Mouse (Mus musculus): Measurements from ENCODE around the gene Prkn.

The Prkn gene

DNA sequence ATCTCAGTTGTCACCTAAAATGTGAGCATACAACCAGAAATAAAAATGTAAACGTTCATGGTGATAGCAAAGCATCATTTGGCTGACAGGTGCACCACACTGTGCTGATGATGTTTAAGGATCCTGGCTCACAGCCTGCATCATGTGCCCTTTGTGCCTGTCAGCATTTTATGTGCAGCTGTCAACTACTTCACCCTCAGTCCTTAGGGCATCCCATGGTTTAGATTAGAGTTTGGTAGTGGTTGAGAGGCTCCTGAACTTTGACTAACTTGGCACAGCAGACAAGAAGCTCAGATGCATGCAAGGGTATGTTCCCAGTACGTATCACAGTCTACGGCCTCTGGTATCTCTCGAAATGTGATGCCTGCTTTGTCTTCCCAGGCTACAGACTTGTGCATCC, 803.8 kb downstream of the Prkn start:
- no peak for DNase-seq (ENCODE audit: low spot score in 2 of 2)

DNA sequence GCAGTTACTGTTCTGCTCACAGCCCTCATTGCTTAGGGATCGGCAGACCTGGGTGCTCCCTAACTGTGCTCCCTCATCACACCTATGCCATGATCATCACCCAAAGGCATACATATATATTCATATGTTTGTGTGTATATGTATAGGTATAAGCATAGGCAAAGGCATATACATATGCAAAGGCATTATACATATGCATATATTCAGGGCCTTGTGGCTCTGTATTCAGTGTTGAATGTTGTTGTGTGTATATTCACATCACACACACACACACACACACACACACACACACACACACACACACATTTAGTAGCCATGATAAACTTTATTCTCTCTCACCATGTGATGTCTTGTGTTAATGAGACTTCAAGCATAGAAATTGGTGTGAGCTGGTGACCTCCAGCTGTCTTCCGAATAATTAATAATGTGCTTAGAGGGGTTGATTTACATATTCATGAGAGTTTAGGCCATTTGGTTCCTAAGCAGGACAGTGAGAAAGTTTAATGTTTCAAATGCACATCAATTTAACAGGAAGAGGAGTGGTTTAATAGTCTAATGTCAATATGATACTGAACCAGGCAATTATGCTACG, 804.8 kb downstream of the Prkn start:
- no peak for DNase-seq (ENCODE audit: low spot score in 2 of 2)

GRCm38 (mm10) chr17:11656397-11656796, 816.2 kb downstream of the Prkn start:
- no peak for DNase-seq (ENCODE audit: low spot score in 2 of 2)

- DNase-seq (ENCODE audit: low spot score in 2 of 2): no peak
Observed at GRCm38 (mm10) chr17:11656878-11657277, 816.7 kb downstream of the Prkn start.

DNA sequence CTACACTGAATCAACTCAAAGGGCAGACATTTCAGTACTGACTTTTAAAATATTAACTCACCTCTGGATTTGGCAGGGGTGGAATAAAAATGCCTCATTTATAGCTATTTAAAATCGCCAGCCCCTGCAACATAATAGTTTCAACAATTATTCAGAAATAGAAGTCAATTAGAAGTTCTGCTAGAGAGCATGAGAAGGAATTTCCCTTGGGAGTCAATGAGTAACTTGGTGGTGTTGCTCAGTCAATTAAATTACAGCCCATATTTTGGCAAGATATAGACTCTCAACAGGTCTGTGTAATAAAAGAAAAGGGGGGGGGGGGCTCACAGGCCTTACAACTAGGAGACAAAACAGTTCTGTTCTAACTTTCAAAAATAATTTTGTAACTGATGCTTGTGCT, 821.7 kb downstream of the Prkn start:
- DNase-seq (ENCODE audit: low spot score in 2 of 2): no peak

- DNase-seq (ENCODE audit: low spot score in 2 of 2): no peak
Observed at GRCm38 (mm10) chr17:11663437-11663836, 823.3 kb downstream of the Prkn start.

- DNase-seq (ENCODE audit: low spot score in 2 of 2): no peak
Observed at GRCm38 (mm10) chr17:11664610-11665345, 824.6 kb downstream of the Prkn start.

DNA sequence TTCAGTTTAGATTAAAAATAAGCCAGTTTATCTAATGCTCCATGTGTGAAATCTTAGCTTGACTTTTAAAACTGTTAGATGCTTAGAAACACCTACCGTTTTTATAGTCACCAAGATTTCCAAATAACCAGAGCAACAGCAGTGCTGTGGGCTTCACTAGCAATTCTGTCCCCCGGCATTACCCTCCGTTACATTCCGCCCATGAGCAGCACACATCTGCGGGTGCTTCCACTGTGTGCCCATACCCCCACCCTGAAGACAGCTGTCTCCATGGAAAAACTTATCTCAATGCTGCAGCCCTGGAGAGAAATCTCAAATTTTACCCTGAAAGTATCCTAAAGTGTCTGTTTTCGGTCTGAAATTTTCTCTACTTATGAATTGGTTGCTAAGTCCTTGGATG, 839.5 kb downstream of the Prkn start:
- no peak for DNase-seq (ENCODE audit: low spot score in 2 of 2)

- no peak for DNase-seq (ENCODE audit: low spot score in 2 of 2)
Observed at GRCm38 (mm10) chr17:11680456-11680855, 840.3 kb downstream of the Prkn start.

- no peak for DNase-seq (ENCODE audit: low spot score in 2 of 2)
Observed at GRCm38 (mm10) chr17:11681825-11682372, 841.7 kb downstream of the Prkn start.

GRCm38 (mm10) chr17:11705005-11705404, 864.8 kb downstream of the Prkn start:
- no peak for DNase-seq (ENCODE audit: low spot score in 2 of 2)

DNA sequence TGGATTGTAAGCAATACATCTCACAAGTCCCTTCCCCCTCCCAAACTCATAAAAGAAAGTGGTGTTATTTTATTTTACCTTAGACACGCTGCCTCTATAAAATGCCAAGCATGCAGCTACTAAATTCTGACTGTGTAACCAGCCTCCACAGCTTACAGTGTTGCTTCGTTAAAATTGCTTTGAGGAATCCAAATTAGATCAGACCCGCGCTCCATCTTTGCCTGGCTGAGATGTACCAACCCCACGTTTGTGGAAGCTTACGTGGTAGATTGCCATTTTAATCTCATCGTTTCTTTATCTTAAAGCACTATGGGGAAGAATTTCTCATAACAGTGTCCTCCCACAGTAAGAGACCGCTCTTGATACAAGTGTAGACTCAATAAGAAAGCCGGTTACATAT, 865.6 kb downstream of the Prkn start:
- no peak for DNase-seq (ENCODE audit: low spot score in 2 of 2)

DNA sequence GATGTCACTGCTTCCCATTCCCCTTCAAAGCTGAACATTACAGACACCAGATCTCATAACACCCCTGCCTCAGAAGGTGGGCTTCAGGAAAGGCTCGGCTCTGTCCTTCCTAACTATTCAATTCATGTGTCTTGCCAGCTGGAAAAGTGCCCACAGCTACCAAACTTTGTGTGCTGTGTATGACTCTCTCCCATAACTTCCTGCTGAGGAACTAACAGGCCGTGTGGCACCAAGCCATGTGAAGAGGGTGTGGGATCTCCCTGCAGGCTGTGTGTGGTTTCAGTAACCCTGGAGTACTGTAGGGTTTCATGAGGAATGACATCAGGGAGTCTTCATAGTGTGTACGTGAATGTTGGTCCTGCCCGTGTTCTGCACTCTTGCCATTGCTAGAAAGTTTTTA, 871.9 kb downstream of the Prkn start:
- DNase-seq (ENCODE audit: low spot score in 2 of 2): no peak

DNA sequence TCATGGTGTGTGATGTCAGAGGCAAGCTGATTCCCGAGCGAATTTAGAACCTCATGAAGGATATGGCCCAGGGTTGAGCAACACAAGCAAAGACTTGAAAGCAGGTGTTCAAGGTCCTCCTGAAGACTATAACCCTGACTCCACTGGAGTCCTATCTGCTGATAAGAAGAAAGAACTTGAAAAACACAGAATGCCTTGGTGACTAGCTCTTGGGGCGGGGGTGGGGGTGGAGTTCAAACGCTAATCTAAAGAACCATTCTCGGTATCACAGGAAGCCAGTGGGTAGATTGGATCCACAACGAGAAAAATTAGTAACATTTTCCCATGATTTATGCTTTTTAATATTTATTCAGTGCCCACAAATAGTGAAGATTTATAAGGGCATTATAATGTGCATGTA, 879.6 kb downstream of the Prkn start:
- DNase-seq (ENCODE audit: low spot score in 2 of 2): no peak

DNA sequence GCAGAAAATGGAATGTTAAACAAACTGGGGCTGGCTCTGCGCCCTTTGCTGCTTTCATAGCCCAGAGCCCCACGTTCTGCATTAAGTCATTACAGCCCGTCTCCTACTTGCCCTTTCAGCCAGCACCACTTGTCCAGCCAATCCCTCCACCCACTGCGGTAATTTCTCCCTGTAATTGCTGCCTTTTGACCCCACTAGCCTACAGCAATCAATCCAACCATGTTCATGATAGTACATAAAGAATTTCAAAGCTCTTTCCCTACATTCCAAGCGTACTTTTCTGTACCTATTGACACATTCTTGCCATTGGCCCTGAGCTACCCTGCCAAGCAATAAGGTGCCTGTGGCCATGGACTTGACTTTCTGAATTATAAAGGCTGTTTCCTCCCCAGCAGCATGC, 881.7 kb downstream of the Prkn start:
- DNase-seq (ENCODE audit: low spot score in 2 of 2): no peak

- DNase-seq (ENCODE audit: low spot score in 2 of 2): no peak
Observed at GRCm38 (mm10) chr17:11722478-11722877, 882.3 kb downstream of the Prkn start.

DNA sequence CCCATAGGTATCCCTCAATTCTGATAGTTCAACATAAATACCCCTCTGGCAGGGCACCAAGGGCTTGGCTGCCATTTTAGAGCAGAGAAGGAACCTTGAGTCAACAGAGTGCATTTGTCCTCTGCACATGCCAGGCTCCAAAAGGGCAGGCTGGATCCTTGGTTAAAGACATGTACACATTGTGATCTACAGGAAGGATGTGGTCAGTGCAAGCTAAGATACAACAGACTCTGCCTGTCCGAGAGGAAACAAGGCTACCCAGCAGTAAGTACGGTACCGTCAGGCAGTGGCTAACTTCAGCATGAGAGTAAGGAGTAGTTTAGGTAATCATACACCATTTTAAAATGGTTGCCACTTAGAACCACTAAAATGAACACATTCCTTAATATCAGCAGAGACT, 884.0 kb downstream of the Prkn start:
- DNase-seq (ENCODE audit: low spot score in 2 of 2): no peak

GRCm38 (mm10) chr17:11727101-11727500, 886.9 kb downstream of the Prkn start:
- DNase-seq (ENCODE audit: low spot score in 2 of 2): no peak

DNA sequence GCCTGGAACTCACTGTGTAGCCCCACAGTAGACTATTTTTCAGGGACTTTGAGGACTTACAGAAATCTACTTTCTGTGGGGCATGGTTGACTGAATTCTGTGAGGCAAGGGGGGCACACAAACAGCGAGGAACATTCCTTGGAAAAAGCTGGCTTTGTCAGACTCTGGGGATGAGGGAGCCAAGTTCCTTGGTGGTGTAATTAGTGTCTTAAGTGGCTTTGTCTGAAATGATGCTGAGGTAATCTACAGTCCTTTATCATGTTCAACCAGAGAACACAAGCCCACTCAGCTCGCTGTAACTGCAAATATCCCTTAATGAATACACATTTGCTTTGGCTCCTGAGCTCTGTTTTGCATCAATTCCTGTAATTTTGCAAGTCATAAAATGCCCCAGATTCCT, 888.1 kb downstream of the Prkn start:
- DNase-seq (ENCODE audit: low spot score in 2 of 2): no peak

- no peak for DNase-seq (ENCODE audit: low spot score in 2 of 2)
Observed at GRCm38 (mm10) chr17:11730656-11731594, 890.7 kb downstream of the Prkn start.

DNA sequence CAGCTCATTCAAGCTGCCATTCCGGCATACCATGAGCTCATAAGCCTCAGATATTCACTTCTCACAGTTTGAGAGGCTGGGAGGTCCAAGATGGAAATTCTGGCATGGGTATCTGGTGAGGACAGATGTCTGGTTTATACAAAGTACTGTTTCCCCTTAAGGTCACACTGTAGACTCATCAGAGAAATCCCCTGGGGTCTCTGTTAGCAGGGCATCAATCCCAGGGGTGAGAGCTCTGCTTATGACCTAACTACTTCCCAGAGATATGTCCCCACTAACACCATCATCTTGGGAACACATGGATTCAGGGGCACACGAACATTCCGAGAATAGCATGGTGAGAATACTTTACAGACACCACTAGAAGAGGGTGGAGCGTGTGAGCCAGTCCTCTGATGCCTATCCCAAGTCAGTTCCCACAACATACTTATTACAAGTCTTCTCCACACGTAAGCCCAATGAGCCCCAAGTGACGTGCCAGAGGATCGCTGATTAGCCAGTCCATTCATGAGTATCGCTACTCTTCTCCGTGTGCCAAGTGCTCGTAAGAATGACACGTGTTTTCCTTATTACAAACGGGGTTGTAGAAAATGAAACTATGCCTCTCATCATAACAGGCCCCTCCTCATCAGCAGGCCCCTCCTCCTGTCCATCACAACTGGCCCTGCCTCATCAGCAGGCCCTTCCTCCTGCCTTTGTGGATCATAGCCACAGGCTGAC, 895.1 kb downstream of the Prkn start:
- DNase-seq (ENCODE audit: low spot score in 2 of 2): no peak

DNA sequence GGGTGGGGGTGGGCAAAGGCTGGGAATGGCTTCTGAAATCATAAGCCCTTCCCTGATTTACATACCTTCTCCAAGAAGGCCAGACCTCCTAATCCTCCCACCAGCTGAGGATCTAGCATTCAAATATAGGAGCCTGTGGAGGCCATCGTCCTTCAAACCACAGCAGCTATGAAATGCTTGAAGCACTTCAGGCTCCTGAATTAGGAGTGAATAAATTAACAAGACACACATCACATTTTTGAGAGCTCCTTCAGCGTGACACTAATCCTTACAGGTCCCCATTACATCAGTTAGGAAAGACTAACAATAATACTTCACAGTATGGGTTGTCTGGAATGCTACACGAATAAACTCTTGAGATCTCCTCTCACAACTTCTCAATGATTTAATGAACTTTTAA, 896.3 kb downstream of the Prkn start:
- DNase-seq (ENCODE audit: low spot score in 2 of 2): no peak

Data from urinary bladder, postnatal 4 days (tissue).